Mouse (Mus musculus) erythroblast, adult 5-6 weeks (primary cell): ENCODE measurements around the gene Tsc1. TPM values are rescaled to one million over a fixed set of nuclear protein-coding genes. Genes with fewer than 3 reads are reported as not detected.
A peak's percentile ranks its signal among the peaks of the same experiment; 100 is the strongest.

Source experiments
- ATAC-seq: replicated peaks from 2 replicates; pipeline ENCODE4 v1.8.0; 2016; ENCODE audit warnings: moderate number of reproducible peaks, mild to moderate bottlenecking, moderate TSS enrichment, inconsistent platforms; ENCODE audit not compliant: poor library complexity, low FRiP score, severe bottlenecking
- total RNA-seq, 2 experiments: library from RNA; stranded (forward) in 1 of 2; stranded (reverse) in 1 of 2; fragments of 150-400 nt in 1 of 2; fragments of 200-764, 138-1000 nt in 1 of 2; gene quantifications; 2 replicates each; pipeline versions ENCODE4 v1.2.3 to v1.2.4; 2015 to 2017; ENCODE audit warnings: low replicate concordance in 2 of 2

Tsc1 gene
- total RNA-seq, 2 experiments from 2014 or later = 27.9 to 31.6 TPM

- no peak for ATAC-seq
Measured at GRCm38 (mm10) chr2:28638886-28639285, 2.1 kb upstream of the Tsc1 start.

DNA sequence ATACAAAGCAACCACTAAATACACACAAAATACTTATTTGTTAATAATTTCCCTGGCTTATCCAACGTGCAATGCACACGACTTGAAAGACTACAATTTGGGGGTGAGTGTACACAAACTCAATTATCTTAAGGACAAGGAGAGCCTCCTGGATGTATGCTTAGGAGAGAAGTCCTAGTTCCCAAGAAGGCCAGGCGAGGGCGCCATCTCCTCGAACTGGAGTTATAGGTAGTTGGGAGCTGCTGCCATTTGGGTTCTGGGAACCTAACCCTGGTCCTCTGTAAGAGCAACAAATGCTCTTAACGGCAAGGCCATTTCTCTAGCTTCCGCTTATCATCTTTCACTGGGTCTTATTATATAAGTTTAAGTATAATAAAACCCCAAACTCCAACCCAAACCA is 1.2 kb upstream of the Tsc1 start:
- ATAC-seq = no peak

- ATAC-seq = no peak
Measured at GRCm38 (mm10) chr2:28641435-28641941, 460 bp downstream of the Tsc1 start.

DNA sequence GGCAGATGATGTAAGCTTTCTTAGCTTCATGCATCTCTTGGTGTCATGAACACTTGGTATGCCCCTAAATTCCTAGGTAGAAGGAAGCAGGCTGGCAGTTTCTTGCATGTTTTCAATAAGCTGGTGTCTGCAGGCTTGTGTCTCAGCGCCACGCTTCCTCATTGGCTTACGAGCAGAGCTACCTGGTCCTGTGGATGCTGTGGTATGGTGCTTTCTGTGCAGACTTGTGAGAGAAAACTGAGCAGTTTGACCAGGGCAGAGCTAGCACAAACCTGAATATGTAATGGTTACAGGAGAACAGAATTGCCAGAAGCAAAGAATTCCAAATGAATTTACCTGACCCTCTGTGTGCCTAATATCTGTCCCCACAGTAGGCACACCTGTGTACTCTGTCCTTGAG is 2.1 kb downstream of the Tsc1 start:
- no peak for ATAC-seq

DNA sequence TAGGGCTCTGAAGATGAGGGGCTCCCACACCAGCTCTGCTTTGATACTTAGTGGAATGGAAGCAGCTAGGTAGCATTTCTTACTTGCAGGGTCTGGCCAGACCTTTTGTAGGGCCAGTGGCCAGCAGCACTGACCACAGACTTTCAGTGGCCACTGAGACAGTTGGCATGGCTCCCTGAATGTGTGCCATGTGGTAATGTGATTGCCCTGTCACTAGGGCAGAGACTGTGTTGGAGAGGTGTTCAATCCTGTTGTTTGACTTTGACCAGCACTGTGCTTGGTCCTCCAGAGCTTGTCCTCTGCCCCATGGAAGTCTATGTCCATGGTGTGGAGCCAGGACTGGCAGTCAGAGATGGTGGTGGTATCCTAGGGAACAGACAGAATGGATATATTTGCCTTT is 9.5 kb downstream of the Tsc1 start:
- ATAC-seq = no peak

- no peak for ATAC-seq
Measured at GRCm38 (mm10) chr2:28653351-28653750, 12.3 kb downstream of the Tsc1 start.

- ATAC-seq = peak; percentile 71; the same call in 1 of the 2 replicates
Measured at GRCm38 (mm10) chr2:28654295-28654694, 13.3 kb downstream of the Tsc1 start.

DNA sequence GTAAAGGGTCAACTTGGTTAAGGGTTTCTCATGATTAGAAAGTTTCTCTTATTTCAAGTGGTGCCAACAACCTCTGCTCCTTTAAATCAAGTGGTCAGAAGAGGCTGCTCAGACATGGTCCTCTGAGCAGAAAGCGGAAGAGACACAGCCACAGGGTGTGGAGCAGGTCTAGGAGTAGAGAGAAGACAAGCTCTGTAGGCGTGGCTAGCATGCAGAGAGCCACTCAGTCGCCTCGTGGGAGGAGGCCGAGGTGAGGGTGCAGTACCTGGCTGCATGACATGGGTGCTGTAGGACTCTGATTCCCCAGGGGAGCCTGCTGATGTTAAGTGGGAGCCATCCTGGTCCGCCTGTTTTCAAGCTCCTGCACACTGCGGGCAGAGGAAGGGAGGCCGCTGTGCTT is 15.2 kb downstream of the Tsc1 start:
- 0 out of 2 replicates have a peak, but pooled peaks have one; percentile 29 for ATAC-seq

- no peak for ATAC-seq
Measured at GRCm38 (mm10) chr2:28662891-28663290, 21.9 kb downstream of the Tsc1 start.

DNA sequence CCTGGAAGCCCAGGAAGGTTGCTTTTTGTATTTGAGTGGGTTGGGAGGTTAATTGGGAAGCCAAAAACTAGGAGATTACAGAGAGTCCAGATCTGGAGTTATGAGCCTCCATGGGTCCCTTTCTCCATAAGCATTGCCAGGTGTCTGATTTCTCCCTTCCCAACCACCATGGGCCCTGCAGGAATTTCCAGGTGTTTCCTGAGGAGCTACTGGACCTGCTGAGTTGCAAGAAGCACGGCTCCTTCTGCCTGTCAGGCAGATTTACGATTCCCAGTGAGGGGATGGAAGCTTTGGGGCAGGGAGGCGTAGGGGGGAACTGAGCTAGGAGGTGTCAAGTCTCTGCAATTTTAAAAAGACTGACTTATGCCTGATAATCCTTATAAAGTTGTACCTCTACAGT is 24.8 kb downstream of the Tsc1 start:
- ATAC-seq = no peak

DNA sequence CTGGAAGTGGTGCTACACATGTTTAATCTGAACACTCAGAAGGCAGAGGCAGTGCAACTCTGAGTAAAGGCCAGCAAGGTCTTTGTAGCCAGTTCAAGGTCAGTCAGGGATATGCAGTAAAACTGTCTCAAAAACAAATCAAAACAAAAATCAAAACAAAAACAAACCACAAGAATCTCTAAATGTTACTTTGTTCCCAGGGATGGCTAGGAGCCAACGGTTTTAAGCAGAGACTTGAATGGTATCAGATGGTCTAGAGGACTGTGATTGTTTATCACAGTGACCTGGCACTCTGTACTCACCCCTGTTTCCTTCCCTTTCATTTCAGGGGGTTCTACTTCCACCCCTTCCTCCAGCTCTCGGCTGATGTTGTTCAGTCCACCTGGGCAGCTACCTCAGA is 30.4 kb downstream of the Tsc1 start:
- ATAC-seq = no peak

DNA sequence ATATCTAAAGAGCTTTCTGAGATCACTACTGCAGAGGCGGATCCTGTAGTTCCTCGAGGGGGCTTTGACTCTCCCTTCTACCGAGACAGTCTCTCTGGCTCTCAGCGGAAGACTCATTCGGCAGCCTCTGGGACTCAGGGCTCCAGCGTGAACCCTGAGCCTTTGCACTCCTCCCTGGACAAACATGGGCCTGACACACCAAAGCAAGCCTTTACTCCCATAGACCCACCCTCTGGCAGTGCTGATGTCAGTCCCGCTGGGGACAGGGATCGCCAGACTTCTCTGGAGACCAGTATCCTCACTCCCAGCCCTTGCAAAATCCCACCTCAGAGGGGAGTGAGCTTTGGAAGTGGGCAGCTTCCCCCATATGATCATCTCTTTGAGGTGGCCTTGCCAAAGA is 35.0 kb downstream of the Tsc1 start:
- no peak for ATAC-seq

- no peak for ATAC-seq
Measured at GRCm38 (mm10) chr2:28680710-28681109, 39.7 kb downstream of the Tsc1 start.

- ATAC-seq = no peak
Measured at GRCm38 (mm10) chr2:28681718-28682117, 40.7 kb downstream of the Tsc1 start.

- ATAC-seq = no peak
Measured at GRCm38 (mm10) chr2:28685895-28686294, 44.9 kb downstream of the Tsc1 start.

DNA sequence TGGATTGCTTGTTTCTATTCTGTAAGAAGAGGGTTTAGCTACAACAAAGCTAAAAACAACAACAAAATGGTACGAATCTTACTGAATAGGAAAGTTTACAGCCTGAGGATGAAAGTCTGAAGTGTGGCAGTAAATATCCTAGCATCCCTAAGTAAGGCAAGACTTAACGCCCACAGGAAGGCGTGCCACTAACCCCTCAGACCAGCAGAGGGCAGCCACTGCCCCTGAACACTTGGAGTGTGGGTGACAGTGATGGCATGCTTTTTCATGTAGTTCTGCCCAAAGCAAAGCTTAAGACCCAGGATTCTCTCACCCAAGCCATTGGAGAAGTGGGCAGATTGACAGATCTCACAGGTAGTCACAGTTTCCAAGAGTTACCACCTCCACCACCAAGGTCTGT is 47.4 kb downstream of the Tsc1 start:
- no peak for ATAC-seq

DNA sequence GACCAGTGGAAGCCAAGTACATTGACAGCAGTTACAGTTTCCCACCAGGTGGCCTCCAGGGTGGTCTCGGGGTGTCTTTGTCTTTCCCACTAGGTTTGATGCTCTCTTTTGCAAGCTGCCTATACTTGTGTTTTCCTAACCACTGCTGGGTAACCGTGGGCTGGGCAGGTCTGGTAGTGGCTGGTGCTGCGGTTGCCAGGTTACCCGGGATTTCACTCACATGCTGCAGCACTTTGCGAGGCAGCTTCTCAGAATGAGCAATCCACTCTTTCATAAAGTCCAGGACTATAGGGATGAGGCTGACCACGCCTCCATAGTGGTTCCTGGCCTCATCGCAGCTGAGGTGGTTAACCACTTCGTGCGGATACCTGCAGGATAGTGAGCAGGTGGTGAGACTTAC is 51.7 kb downstream of the Tsc1 start:
- ATAC-seq = no peak

DNA sequence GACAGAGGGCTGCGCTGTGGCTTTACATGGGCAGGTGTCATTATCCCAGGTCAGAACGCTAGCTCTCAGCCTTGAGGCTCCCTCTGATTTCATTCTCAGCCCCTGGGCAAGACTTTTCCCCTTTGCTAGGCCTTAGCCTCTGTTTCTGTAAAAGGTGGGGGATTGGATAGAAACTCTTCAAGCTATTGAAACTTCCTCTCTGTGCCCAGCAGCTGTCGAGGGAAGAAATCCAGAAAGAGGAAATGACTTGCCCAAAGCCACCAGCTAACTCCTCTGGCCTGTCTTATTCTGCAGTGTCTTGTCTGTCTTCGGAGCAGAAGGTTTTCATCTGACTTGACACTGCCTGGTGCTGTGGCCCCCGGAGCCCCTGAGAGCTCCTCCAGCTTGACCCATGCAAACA is 57.5 kb downstream of the Tsc1 start:
- no peak for ATAC-seq

GRCm38 (mm10) chr2:28699361-28700335 is 58.6 kb downstream of the Tsc1 start, which contains the start of the genes Spaca9 and Ak8:
Gene Spaca9 (minus strand): TSS chr2:28699727.
Gene Ak8 (plus strand): TSS chr2:28700164.
- no peak for ATAC-seq

- 0 out of 2 replicates have a peak, but pooled peaks have one; percentile 26 for ATAC-seq
Measured at GRCm38 (mm10) chr2:28701646-28702262, 60.7 kb downstream of the Tsc1 start.
